Mouse (Mus musculus): ENCODE measurements around the gene Snn. TPM values are rescaled to one million over a fixed set of nuclear protein-coding genes. Genes with fewer than 3 reads are reported as not detected.
A peak's percentile ranks its signal among the peaks of the same experiment; 100 is the strongest.

Gene Snn
- total and polyA plus RNA-seq, 3 experiments: 22.6 to 32.3 (median 23.9) TPM

- H3K79me2 ChIP-seq (replicated peaks; ENCODE audit: control insufficient read depth, insufficient read depth, low read length): no peaks in the 10 kb centered on the region
- WGBS: 44% methylated on average over 4 of the region's 4 CpGs
- no peak for DNase-seq
- no peaks in the 10 kb centered on the region for H3K36me3 ChIP-seq (ENCODE audit: control insufficient read depth, insufficient read depth, low read length)
- intact Hi-C loops (cut with DNase I): loop anchor here (5.0 kb wide), 1 partner anchor 34 kb away; no protein-coding TSS in a partner anchor
- H3K9ac ChIP-seq (ENCODE audit: low read depth, low read length): no peak overlapping the region
- H3K4me1 ChIP-seq (ENCODE audit: control insufficient read depth, insufficient read depth, low read length): peaks cover 14% of the 10 kb centered on the region
- no peaks in the 10 kb centered on the region for H3K27me3 ChIP-seq (ENCODE audit: control insufficient read depth, insufficient read depth, low read length)
- TF ChIP-seq EP300 (IDR thresholded peaks at IDR 0.05; ENCODE audit: insufficient read depth, low read depth, low read length) (no peak), POLR2A (IDR thresholded peaks at IDR 0.05; ENCODE audit: insufficient read depth, low read depth, low read length) (no peak), CTCF (IDR thresholded peaks at IDR 0.05) (no peak)
- H3K27ac ChIP-seq: no peak overlapping the region
- no peak overlapping the region for H3K4me3 ChIP-seq
Observed at GRCm38 (mm10) chr16:11016353-11016752, 44.4 kb upstream of the Snn start.

GRCm38 (mm10) chr16:11017807-11018595 lies 42.7 kb upstream of the Snn start:
- no peak for DNase-seq
- H3K27ac ChIP-seq: no peak overlapping the region
- no peak overlapping the region for H3K4me3 ChIP-seq
- no peaks in the 10 kb centered on the region for H3K79me2 ChIP-seq (replicated peaks; ENCODE audit: control insufficient read depth, insufficient read depth, low read length)
- no peaks in the 10 kb centered on the region for H3K36me3 ChIP-seq (ENCODE audit: control insufficient read depth, insufficient read depth, low read length)
- peaks cover 6% of the 10 kb centered on the region for H3K4me1 ChIP-seq (ENCODE audit: control insufficient read depth, insufficient read depth, low read length)
- no peaks in the 10 kb centered on the region for H3K27me3 ChIP-seq (ENCODE audit: control insufficient read depth, insufficient read depth, low read length)
- intact Hi-C loops (cut with DNase I): loop anchor here (5.0 kb wide), 1 partner anchor 36 kb away; no protein-coding TSS in a partner anchor
- H3K9ac ChIP-seq (ENCODE audit: low read depth, low read length): no peak overlapping the region
- WGBS: 37% methylated on average over 11 of the region's 11 CpGs
- no peak for TF ChIP-seq CTCF (IDR thresholded peaks at IDR 0.05)
- TF ChIP-seq POLR2A (IDR thresholded peaks at IDR 0.05; ENCODE audit: insufficient read depth, low read depth, low read length): no peak
- TF ChIP-seq EP300 (IDR thresholded peaks at IDR 0.05; ENCODE audit: insufficient read depth, low read depth, low read length): no peak

DNA sequence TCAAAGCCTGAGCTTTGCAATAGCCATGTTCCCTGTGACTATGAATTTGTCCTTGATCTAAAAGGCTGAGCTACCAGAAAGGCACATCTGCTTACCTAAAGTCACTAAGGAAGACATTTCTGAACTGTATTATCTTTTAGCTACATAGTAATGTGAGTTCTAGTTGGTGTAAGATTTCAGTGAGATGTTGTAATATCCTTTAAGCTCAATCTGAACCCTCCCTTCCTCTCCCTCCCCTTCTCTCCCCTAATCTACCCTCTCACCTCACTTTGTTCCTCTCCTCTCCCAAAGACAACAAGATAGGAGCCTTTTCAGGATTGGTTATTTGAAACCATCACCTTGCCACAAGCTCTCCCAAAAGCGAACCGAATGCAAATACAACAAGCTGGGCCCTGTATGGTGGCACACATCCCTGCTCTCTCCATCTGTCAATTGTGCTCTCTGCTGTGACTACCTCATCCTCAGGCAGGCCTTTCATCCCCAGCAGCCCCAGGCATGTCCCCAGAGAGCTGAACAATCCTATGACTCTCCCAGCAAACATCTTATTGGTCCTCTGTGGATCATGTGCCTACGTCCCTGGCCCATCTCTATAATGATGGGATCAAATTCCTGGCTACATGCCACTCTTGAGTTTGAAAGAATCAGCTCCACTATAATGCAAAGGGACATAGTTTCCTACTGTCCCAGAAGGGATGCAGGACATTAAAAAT lies 39.2 kb upstream of the Snn start:
- intact Hi-C loops (cut with DNase I): no loop called here
- no peaks in the 10 kb centered on the region for H3K79me2 ChIP-seq (replicated peaks; ENCODE audit: control insufficient read depth, insufficient read depth, low read length)
- no peaks in the 10 kb centered on the region for H3K36me3 ChIP-seq (ENCODE audit: control insufficient read depth, insufficient read depth, low read length)
- H3K4me3 ChIP-seq: no peak overlapping the region
- H3K9ac ChIP-seq (ENCODE audit: low read depth, low read length): no peak overlapping the region
- no peak for TF ChIP-seq CTCF (IDR thresholded peaks at IDR 0.05)
- no peak for TF ChIP-seq POLR2A (IDR thresholded peaks at IDR 0.05; ENCODE audit: insufficient read depth, low read depth, low read length)
- no peak for TF ChIP-seq EP300 (IDR thresholded peaks at IDR 0.05; ENCODE audit: insufficient read depth, low read depth, low read length)
- peaks cover 5% of the 10 kb centered on the region for H3K4me1 ChIP-seq (ENCODE audit: control insufficient read depth, insufficient read depth, low read length)
- H3K27ac ChIP-seq: no peak overlapping the region
- 69% methylated on average over 3 of the region's 3 CpGs for WGBS
- DNase-seq: no peak
- H3K27me3 ChIP-seq (ENCODE audit: control insufficient read depth, insufficient read depth, low read length): no peaks in the 10 kb centered on the region

DNA sequence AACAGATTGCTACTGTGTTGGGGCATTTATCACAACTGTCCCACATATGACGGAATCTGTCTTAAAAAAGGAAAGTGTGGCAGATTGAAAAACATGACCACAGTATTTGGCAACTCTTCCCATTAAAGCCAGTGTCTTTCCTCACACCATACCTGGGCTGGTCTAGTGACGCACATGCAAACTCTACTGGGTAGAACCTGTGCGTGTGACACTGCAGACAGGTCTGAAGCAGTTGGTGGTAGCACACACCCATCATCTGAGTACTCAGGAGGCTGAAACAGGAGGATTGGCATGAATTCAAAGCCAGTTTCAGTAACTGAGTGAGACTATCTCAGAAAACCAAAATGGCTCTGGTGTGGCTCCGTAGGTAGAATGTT lies 38.6 kb upstream of the Snn start:
- Histone ChIP-seq H3K4me1 (ENCODE audit: control insufficient read depth, insufficient read depth, low read length) (peaks cover 5% of the 10 kb centered on the region), H3K9ac (ENCODE audit: low read depth, low read length) (no peak overlapping the region), H3K79me2 (replicated peaks; ENCODE audit: control insufficient read depth, insufficient read depth, low read length) (no peaks in the 10 kb centered on the region), H3K36me3 (ENCODE audit: control insufficient read depth, insufficient read depth, low read length) (no peaks in the 10 kb centered on the region), H3K27me3 (ENCODE audit: control insufficient read depth, insufficient read depth, low read length) (no peaks in the 10 kb centered on the region), H3K27ac (no peak overlapping the region), H3K4me3 (no peak overlapping the region)
- WGBS: 90% methylated on average over 4 of the region's 4 CpGs
- intact Hi-C loops (cut with DNase I): no loop called here
- DNase-seq: no peak
- TF ChIP-seq POLR2A (IDR thresholded peaks at IDR 0.05; ENCODE audit: insufficient read depth, low read depth, low read length): no peak
- TF ChIP-seq EP300 (IDR thresholded peaks at IDR 0.05; ENCODE audit: insufficient read depth, low read depth, low read length): no peak
- TF ChIP-seq CTCF (IDR thresholded peaks at IDR 0.05): no peak

DNA sequence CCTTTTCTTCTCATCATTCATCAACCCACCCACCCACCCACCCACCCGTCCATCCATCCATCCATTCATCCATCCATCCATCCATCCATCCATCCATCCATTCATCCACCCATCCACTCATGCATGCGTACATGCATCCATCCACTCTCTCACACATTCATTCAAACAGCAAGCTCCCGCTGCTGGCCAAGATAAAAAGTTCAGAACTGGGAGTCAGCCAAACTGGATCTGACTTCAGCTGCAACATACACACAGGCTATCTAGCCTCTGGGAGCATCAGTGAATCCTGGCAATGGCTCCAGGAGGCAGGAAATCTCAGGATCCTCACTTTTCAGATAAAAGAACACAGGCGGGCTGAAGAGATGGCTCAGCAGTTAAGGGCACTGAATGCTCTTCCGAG lies 37.1 kb upstream of the Snn start:
- Histone ChIP-seq H3K36me3 (ENCODE audit: control insufficient read depth, insufficient read depth, low read length) (no peaks in the 10 kb centered on the region), H3K79me2 (replicated peaks; ENCODE audit: control insufficient read depth, insufficient read depth, low read length) (no peaks in the 10 kb centered on the region), H3K9ac (ENCODE audit: low read depth, low read length) (no peak overlapping the region), H3K4me1 (ENCODE audit: control insufficient read depth, insufficient read depth, low read length) (no peaks in the 10 kb centered on the region; the same call in 1 of the 2 replicates), H3K4me3 (no peak overlapping the region), H3K27ac (no peak overlapping the region), H3K27me3 (ENCODE audit: control insufficient read depth, insufficient read depth, low read length) (no peaks in the 10 kb centered on the region)
- TF ChIP-seq POLR2A (IDR thresholded peaks at IDR 0.05; ENCODE audit: insufficient read depth, low read depth, low read length) (no peak), EP300 (IDR thresholded peaks at IDR 0.05; ENCODE audit: insufficient read depth, low read depth, low read length) (no peak), CTCF (IDR thresholded peaks at IDR 0.05) (no peak)
- 61% methylated on average over 5 of the region's 5 CpGs for WGBS
- intact Hi-C loops (cut with DNase I): no loop called here
- DNase-seq: no peak

GRCm38 (mm10) chr16:11024841-11025240 lies 35.9 kb upstream of the Snn start:
- H3K36me3 ChIP-seq (ENCODE audit: control insufficient read depth, insufficient read depth, low read length): no peaks in the 10 kb centered on the region
- H3K9ac ChIP-seq (ENCODE audit: low read depth, low read length): no peak overlapping the region
- no peaks in the 10 kb centered on the region; the same call in 1 of the 2 replicates for H3K4me1 ChIP-seq (ENCODE audit: control insufficient read depth, insufficient read depth, low read length)
- intact Hi-C loops (cut with DNase I): no loop called here
- TF ChIP-seq CTCF (IDR thresholded peaks at IDR 0.05): no peak
- no peak overlapping the region; the same call in 1 of the 2 replicates for H3K27ac ChIP-seq
- 61% methylated on average over 3 of the region's 3 CpGs for WGBS
- no peaks in the 10 kb centered on the region for H3K79me2 ChIP-seq (replicated peaks; ENCODE audit: control insufficient read depth, insufficient read depth, low read length)
- peak in 1 of 2 experiments; percentile 39 for DNase-seq
- H3K4me3 ChIP-seq: no peak overlapping the region
- H3K27me3 ChIP-seq (ENCODE audit: control insufficient read depth, insufficient read depth, low read length): no peaks in the 10 kb centered on the region
